Mouse (Mus musculus): ENCODE results near the gene Cxcr2. TPM values are rescaled to one million over a fixed set of nuclear protein-coding genes. Genes with fewer than 3 reads are reported as not detected.
"Not testable (repeated sequence)": the region's sequence is repeated elsewhere in the genome, so short reads cannot be mapped to it uniquely, and the experiment has no call there.

The Cxcr2 gene
- polyA plus RNA-seq, 1 experiment from 2014 or later, result not detected

GRCm38 (mm10) chr1:74156381-74156910 lies 2.7 kb downstream of the Cxcr2 start:
- Histone ChIP-seq H3K4me3 (ENCODE audit: low read length) (no peak overlapping the region), H3K9ac (ENCODE audit: low read depth, low read length) (no peak overlapping the region), H3K9me3 (ENCODE audit: control insufficient read depth, low read length) (no peaks in the 10 kb centered on the region), H3K27me3 (ENCODE audit: control insufficient read depth, insufficient read depth, low read length) (no peaks in the 10 kb centered on the region), H3K27ac (ENCODE audit: low read depth, low read length) (no peak overlapping the region), H3K4me1 (ENCODE audit: control insufficient read depth, insufficient read depth, low read length) (no peaks in the 10 kb centered on the region), H3K4me2 (replicated peaks; ENCODE audit: low read depth, low read length) (no peak overlapping the region), H3K36me3 (ENCODE audit: control insufficient read depth, insufficient read depth, low read length) (no peaks in the 10 kb centered on the region)
- WGBS, result 86% methylated on average over 14 of the region's 14 CpGs
- ATAC-seq (ENCODE audit: low FRiP score, low TSS enrichment), result no peak

- not testable (repeated sequence) for H3K9ac ChIP-seq (ENCODE audit: low read depth, low read length); ATAC-seq (ENCODE audit: low FRiP score, low TSS enrichment); H3K9me3 ChIP-seq (ENCODE audit: control insufficient read depth, low read length); H3K4me3 ChIP-seq (ENCODE audit: low read length); H3K36me3 ChIP-seq (ENCODE audit: control insufficient read depth, insufficient read depth, low read length); H3K4me1 ChIP-seq (ENCODE audit: control insufficient read depth, insufficient read depth, low read length); H3K27ac ChIP-seq (ENCODE audit: low read depth, low read length); H3K27me3 ChIP-seq (ENCODE audit: control insufficient read depth, insufficient read depth, low read length); H3K4me2 ChIP-seq (replicated peaks; ENCODE audit: low read depth, low read length)
- 80% methylated on average over 4 of the region's 5 CpGs for WGBS
These were observed 5.8 kb downstream of the Cxcr2 start for GRCm38 (mm10) chr1:74159613-74160012.

- Histone ChIP-seq H3K4me3 (ENCODE audit: low read length) (no peak overlapping the region), H3K36me3 (ENCODE audit: control insufficient read depth, insufficient read depth, low read length) (no peaks in the 10 kb centered on the region), H3K4me1 (ENCODE audit: control insufficient read depth, insufficient read depth, low read length) (no peaks in the 10 kb centered on the region), H3K4me2 (replicated peaks; ENCODE audit: low read depth, low read length) (no peak overlapping the region), H3K27me3 (ENCODE audit: control insufficient read depth, insufficient read depth, low read length) (no peaks in the 10 kb centered on the region), H3K9me3 (ENCODE audit: control insufficient read depth, low read length) (no peaks in the 10 kb centered on the region), H3K27ac (ENCODE audit: low read depth, low read length) (no peak overlapping the region), H3K9ac (ENCODE audit: low read depth, low read length) (no peak overlapping the region)
- ATAC-seq (ENCODE audit: low FRiP score, low TSS enrichment), result no peak
- WGBS, result 60% methylated on average over 2 of the region's 2 CpGs
These were observed 6.2 kb downstream of the Cxcr2 start for GRCm38 (mm10) chr1:74160036-74160435.

GRCm38 (mm10) chr1:74167136-74167535 lies 13.3 kb downstream of the Cxcr2 start:
- Histone ChIP-seq H3K4me1 (ENCODE audit: control insufficient read depth, insufficient read depth, low read length) (no peaks in the 10 kb centered on the region), H3K4me2 (replicated peaks; ENCODE audit: low read depth, low read length) (no peak overlapping the region), H3K36me3 (ENCODE audit: control insufficient read depth, insufficient read depth, low read length) (no peaks in the 10 kb centered on the region), H3K27ac (ENCODE audit: low read depth, low read length) (no peak overlapping the region), H3K9ac (ENCODE audit: low read depth, low read length) (no peak overlapping the region), H3K9me3 (ENCODE audit: control insufficient read depth, low read length) (no peaks in the 10 kb centered on the region), H3K4me3 (ENCODE audit: low read length) (no peak overlapping the region), H3K27me3 (ENCODE audit: control insufficient read depth, insufficient read depth, low read length) (no peaks in the 10 kb centered on the region)
- ATAC-seq (ENCODE audit: low FRiP score, low TSS enrichment), result no peak
- WGBS, result 86% methylated on average over 5 of the region's 5 CpGs

- H3K4me3 ChIP-seq (ENCODE audit: low read length), result no peak overlapping the region
- H3K4me2 ChIP-seq (replicated peaks; ENCODE audit: low read depth, low read length), result no peak overlapping the region
- H3K27me3 ChIP-seq (ENCODE audit: control insufficient read depth, insufficient read depth, low read length), result no peaks in the 10 kb centered on the region
- ATAC-seq (ENCODE audit: low FRiP score, low TSS enrichment), result no peak
- no peaks in the 10 kb centered on the region for H3K4me1 ChIP-seq (ENCODE audit: control insufficient read depth, insufficient read depth, low read length)
- no peak overlapping the region for H3K27ac ChIP-seq (ENCODE audit: low read depth, low read length)
- no peak overlapping the region for H3K9ac ChIP-seq (ENCODE audit: low read depth, low read length)
- no peaks in the 10 kb centered on the region for H3K9me3 ChIP-seq (ENCODE audit: control insufficient read depth, low read length)
- 80% methylated on average over 3 of the region's 3 CpGs for WGBS
- no peaks in the 10 kb centered on the region for H3K36me3 ChIP-seq (ENCODE audit: control insufficient read depth, insufficient read depth, low read length)
These were observed 15.9 kb downstream of the Cxcr2 start for GRCm38 (mm10) chr1:74169721-74170120.

- H3K27ac ChIP-seq (ENCODE audit: low read depth, low read length), result no peak overlapping the region
- H3K4me1 ChIP-seq (ENCODE audit: control insufficient read depth, insufficient read depth, low read length), result no peaks in the 10 kb centered on the region
- no peak for ATAC-seq (ENCODE audit: low FRiP score, low TSS enrichment)
- no peaks in the 10 kb centered on the region for H3K36me3 ChIP-seq (ENCODE audit: control insufficient read depth, insufficient read depth, low read length)
- 79% methylated on average over 3 of the region's 3 CpGs for WGBS
- no peaks in the 10 kb centered on the region for H3K9me3 ChIP-seq (ENCODE audit: control insufficient read depth, low read length)
- H3K9ac ChIP-seq (ENCODE audit: low read depth, low read length), result no peak overlapping the region
- H3K4me2 ChIP-seq (replicated peaks; ENCODE audit: low read depth, low read length), result no peak overlapping the region
- H3K27me3 ChIP-seq (ENCODE audit: control insufficient read depth, insufficient read depth, low read length), result no peaks in the 10 kb centered on the region
- H3K4me3 ChIP-seq (ENCODE audit: low read length), result no peak overlapping the region
These were observed 18.9 kb downstream of the Cxcr2 start for GRCm38 (mm10) chr1:74172722-74173121.

- Histone ChIP-seq H3K27ac (ENCODE audit: low read depth, low read length) (no peak overlapping the region), H3K36me3 (ENCODE audit: control insufficient read depth, insufficient read depth, low read length) (no peaks in the 10 kb centered on the region), H3K4me1 (ENCODE audit: control insufficient read depth, insufficient read depth, low read length) (peaks cover 7% of the 10 kb centered on the region; the same call in 1 of the 2 replicates), H3K4me3 (ENCODE audit: low read length) (no peak overlapping the region), H3K9me3 (ENCODE audit: control insufficient read depth, low read length) (no peaks in the 10 kb centered on the region), H3K4me2 (replicated peaks; ENCODE audit: low read depth, low read length) (no peak overlapping the region), H3K9ac (ENCODE audit: low read depth, low read length) (no peak overlapping the region), H3K27me3 (ENCODE audit: control insufficient read depth, insufficient read depth, low read length) (no peaks in the 10 kb centered on the region)
- 67% methylated on average over 4 of the region's 4 CpGs for WGBS
- no peak for ATAC-seq (ENCODE audit: low FRiP score, low TSS enrichment)
These were observed 21.9 kb downstream of the Cxcr2 start for GRCm38 (mm10) chr1:74175731-74176130.

GRCm38 (mm10) chr1:74178618-74179017 lies 24.8 kb downstream of the Cxcr2 start:
- Histone ChIP-seq H3K27ac (ENCODE audit: low read depth, low read length) (no peak overlapping the region), H3K4me1 (ENCODE audit: control insufficient read depth, insufficient read depth, low read length) (peaks cover 7% of the 10 kb centered on the region; the same call in 1 of the 2 replicates), H3K9me3 (ENCODE audit: control insufficient read depth, low read length) (no peaks in the 10 kb centered on the region), H3K36me3 (ENCODE audit: control insufficient read depth, insufficient read depth, low read length) (no peaks in the 10 kb centered on the region), H3K9ac (ENCODE audit: low read depth, low read length) (no peak overlapping the region), H3K4me3 (ENCODE audit: low read length) (no peak overlapping the region), H3K27me3 (ENCODE audit: control insufficient read depth, insufficient read depth, low read length) (no peaks in the 10 kb centered on the region), H3K4me2 (replicated peaks; ENCODE audit: low read depth, low read length) (no peak overlapping the region)
- 93% methylated on average over 3 of the region's 3 CpGs for WGBS
- no peak for ATAC-seq (ENCODE audit: low FRiP score, low TSS enrichment)

- H3K9me3 ChIP-seq (ENCODE audit: control insufficient read depth, low read length), result no peaks in the 10 kb centered on the region
- no peaks in the 10 kb centered on the region for H3K27me3 ChIP-seq (ENCODE audit: control insufficient read depth, insufficient read depth, low read length)
- 41% methylated on average over 9 of the region's 9 CpGs for WGBS
- peaks cover 7% of the 10 kb centered on the region; the same call in 1 of the 2 replicates for H3K4me1 ChIP-seq (ENCODE audit: control insufficient read depth, insufficient read depth, low read length)
- H3K4me2 ChIP-seq (replicated peaks; ENCODE audit: low read depth, low read length), result no peak overlapping the region
- peak overlapping the region; percentile 6; the same call in 1 of the 2 replicates for H3K27ac ChIP-seq (ENCODE audit: low read depth, low read length)
- no peaks in the 10 kb centered on the region for H3K36me3 ChIP-seq (ENCODE audit: control insufficient read depth, insufficient read depth, low read length)
- H3K4me3 ChIP-seq (ENCODE audit: low read length), result no peak overlapping the region
- ATAC-seq (ENCODE audit: low FRiP score, low TSS enrichment), result peak; percentile 68
- no peak overlapping the region for H3K9ac ChIP-seq (ENCODE audit: low read depth, low read length)
These were observed 26.0 kb downstream of the Cxcr2 start for GRCm38 (mm10) chr1:74179624-74180408.
